Mouse (Mus musculus): ENCODE results near the gene Ints7.

Ints7 gene

GRCm38 (mm10) chr1:191585704-191586103, 10.3 kb downstream of the Ints7 start:
- DNase-seq = no peak

DNA sequence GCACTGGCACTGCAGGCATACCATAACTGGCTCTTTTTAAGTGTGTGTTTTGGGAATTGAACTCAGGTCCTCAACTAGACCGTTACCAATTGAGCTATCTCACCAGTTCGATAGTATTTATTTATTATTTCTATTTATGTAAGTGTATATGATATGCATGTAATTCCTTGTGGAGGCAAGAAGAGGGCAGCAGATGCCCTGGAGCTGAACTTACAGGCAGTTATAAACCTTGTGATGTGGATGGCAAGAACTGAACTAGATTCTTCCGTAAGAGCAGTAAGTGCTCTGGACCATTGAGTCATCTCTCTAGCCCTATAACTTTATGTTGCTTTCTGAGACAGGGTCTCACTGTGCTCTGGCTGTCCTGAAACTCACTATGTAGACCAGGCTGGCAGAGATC, 11.6 kb downstream of the Ints7 start:
- DNase-seq = no peak

GRCm38 (mm10) chr1:191588749-191589148, 13.3 kb downstream of the Ints7 start:
- no peak for DNase-seq

DNA sequence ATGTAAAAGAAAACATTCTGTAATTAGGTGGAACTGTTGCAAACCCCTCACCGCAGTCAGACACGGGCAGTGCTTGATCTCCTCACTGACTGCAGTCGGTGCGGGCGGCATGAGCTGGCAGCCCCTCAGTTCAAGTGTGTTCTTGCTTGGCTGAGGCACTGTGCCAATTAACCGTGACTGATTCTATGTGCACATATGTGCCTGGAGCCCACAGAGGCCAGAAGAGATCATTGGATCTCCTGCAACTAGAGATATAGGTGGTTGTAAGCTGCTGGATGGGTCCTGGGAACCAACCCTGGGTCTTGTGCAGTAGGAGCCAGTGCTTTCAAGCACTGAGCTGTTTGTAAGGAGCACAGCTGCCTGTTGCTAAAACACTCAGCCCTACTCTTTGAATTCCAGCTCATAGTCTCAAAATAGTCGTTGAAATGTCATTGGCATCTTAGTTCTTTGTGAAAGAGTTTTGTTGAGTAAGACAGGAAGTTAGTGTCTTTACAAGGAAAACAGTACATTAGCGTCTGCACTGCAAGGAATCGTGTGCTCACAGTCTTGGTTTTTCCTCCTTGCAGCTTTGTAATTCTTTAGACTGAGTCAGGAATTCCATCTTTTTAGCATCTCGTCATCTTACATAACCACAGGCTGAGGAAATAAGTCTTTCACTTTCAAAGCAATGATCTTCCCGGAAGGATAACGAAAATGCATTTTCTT, 16.7 kb downstream of the Ints7 start:
- peak; percentile 33 for DNase-seq

DNA sequence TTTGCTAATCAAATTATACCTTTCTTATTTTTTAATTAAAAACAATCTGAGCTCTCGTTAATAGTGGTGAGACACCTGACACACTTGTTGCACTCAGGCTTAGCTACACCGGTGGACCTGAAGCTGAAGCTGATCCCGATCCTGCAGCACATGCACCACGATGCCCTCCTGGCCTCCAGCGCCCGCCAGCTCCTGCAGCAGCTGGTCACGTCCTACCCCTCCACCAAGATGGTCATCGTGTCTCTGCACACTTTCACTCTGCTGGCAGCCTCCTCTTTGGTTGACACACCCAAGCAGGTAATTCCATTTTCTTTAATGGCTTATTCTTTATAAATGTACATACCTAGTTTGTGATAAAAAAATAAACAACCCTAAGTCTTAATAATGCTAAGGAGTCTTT, 20.6 kb downstream of the Ints7 start:
- DNase-seq = no peak

DNA sequence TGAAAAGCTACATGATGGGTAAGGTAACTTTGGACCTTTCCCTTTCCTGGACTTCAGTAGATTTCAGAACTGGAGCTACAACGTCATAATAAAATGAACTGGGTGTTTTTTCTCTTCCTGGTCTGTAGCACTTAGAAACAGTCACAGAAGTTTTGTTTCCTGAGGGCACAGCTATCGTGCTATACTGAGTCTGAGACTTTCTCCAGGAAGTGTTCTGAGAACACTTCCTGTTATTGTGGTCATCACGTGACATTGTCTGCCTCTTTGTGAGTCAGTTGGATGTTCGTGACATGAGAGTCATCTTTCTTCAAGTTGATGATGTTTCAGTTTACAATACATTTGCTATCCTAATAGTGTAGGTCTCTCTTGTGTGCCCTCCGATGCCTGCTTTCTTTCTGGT, 23.8 kb downstream of the Ints7 start:
- peak; percentile 21 for DNase-seq

- DNase-seq = no peak
Observed at GRCm38 (mm10) chr1:191604690-191605089, 29.3 kb downstream of the Ints7 start.

- DNase-seq = no peak
Observed at GRCm38 (mm10) chr1:191609051-191609450, 33.6 kb downstream of the Ints7 start.

- DNase-seq = no peak
Observed at GRCm38 (mm10) chr1:191609578-191609977, 34.1 kb downstream of the Ints7 start.

DNA sequence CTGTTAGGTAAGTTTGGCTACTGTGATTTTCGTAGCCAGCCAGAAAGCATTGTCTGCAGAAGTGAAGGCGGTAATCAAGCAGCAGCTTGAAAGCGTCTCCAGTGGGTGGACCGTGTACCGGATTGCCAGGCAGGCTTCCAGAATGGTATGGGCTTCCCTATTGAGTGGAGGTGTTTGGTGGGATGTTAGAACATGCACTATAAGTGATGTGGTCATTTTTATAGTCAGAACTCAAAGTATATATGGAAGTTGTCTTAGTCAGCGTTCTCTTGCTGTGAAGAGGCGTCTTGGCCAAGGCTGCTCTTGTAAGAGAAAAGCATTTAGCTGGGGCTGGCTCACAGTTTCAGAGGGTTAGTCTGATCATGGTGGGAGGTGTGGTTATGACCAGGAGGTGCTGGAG, 34.9 kb downstream of the Ints7 start:
- DNase-seq = no peak

DNA sequence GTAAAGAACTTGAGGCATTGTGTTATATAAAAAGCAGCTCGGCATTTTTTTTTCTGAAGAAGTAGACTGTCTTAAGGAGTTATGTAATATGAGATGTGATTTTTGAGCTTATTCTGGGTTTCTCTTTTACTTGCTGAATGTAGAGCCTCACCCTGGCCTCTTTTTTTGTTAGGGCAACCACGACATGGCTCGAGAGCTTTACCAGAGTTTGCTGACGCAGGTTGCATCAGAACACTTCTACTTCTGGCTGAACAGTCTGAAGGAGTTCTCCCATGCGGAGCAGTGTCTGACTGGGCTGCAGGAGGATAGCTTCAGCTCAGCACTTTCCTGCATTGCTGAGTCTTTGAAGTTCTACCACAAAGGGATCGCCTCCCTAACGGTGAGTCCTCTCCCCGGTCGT, 36.2 kb downstream of the Ints7 start:
- DNase-seq = no peak

- DNase-seq = no peak
Observed at GRCm38 (mm10) chr1:191612877-191613276, 37.4 kb downstream of the Ints7 start.

GRCm38 (mm10) chr1:191616245-191616644, 40.8 kb downstream of the Ints7 start:
- DNase-seq = no peak

DNA sequence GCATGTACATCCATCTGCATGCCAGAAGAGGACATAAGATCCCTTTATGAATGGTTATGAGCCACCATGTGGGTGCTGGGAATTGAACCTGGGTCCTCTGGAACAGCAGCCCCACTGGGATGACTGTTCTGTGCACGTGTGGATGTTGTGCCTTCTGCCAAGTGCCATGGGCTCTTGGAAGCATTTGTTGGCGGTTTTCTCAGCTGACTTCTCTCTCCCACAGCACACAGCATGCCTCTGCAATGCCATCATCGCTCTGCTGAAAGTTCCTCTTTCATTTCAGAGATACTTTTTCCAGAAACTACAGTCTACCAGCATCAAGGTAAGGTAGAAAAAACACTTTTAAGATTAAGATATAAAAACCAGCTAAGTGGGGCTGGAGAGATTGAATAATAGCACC, 42.2 kb downstream of the Ints7 start:
- no peak for DNase-seq

DNA sequence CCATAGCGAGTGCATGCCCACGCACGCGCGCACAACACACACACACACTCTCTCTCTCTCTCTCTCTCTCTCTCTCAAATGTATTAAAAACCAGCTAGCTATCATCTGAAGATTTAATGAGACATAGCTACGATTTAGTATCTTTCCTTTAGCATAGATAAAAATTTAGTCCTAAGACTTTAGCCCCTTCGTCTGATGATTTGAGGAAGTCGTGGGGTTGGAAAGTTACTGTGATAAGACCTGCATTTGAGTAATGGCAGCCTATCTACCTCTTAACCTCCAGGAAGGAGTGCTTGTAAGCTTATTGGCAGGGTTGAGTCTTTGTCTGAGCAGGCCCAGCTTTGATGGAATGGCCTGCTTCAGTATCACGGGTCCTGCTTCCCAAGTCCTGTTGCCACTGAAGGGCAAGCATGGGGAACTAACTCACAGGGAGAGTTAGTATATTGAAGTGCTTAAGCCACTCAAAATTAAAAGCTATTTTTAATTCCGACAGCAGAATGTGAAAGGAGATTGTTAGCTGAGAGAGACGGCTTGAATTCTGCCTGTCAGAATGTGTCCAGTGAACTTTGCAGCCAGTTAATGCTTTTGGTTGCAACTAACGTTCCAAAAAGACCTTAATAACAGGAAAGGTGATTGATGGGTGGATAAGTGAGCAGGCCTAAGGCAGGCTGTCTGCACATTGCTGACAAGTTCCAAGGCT, 42.8 kb downstream of the Ints7 start:
- no peak for DNase-seq

- no peak for DNase-seq
Observed at GRCm38 (mm10) chr1:191621096-191621495, 45.7 kb downstream of the Ints7 start.

DNA sequence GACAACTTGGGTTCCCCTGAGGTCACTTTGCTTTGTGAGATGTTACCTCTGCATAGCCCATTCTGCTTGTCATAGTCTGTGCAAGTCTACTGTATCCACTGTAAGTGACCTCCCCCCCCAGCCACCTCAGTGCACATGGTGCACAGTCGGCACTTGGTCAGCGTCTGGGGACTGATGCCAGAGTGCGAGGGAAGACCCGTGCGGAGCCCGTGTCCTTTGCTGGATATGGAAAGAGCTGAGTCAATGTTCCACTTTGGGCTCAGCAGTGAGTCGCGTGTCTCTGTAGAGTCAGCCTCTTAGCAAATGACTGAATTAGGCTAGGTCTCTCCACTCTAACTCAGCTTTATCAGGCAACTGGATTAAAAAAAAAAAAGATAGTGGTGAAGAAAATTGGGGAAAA, 47.4 kb downstream of the Ints7 start:
- DNase-seq = no peak

GRCm38 (mm10) chr1:191624492-191624891, 49.1 kb downstream of the Ints7 start:
- no peak for DNase-seq

DNA sequence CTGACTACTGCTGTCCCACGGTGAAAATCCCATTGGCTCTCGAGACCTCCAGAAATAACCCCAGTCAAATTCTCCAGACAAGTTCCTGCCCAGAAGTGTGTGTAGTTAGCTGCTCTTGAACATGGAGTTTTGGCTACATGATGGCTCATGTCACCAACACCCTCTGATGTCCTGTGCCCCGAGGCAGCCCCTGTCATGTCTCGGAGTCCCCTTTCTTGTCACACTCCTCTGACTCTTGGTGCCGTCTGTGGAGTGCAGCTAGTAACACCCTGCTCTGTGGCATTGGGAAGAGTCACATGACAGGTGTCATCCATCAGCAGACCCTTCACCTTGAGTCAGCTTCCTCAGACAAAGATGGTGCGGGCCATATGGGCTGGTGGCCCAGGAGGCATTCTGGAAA, 49.6 kb downstream of the Ints7 start:
- peak; percentile 32 for DNase-seq

DNA sequence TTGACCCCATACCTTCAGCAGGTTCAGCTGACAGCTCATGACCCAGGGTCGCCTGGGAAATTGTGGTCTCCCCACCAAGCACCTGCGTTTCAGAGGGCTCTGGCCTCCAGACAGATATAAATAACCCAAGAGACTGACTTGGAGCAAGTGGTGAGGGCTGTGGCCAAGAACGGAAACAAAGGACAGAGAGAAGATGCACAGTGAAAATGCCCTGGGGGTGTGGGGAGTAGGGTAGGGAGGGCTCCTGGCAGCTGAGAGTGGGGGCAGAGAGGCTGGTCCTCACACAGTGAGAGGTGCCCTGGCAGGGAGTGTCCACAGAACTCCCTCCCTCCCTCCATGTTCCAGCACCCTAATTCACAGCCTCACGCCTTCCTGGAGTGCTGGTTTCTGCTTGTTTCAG, 50.2 kb downstream of the Ints7 start:
- no peak for DNase-seq

GRCm38 (mm10) chr1:191628457-191629169, 53.2 kb downstream of the Ints7 start:
- no peak for DNase-seq

DNA sequence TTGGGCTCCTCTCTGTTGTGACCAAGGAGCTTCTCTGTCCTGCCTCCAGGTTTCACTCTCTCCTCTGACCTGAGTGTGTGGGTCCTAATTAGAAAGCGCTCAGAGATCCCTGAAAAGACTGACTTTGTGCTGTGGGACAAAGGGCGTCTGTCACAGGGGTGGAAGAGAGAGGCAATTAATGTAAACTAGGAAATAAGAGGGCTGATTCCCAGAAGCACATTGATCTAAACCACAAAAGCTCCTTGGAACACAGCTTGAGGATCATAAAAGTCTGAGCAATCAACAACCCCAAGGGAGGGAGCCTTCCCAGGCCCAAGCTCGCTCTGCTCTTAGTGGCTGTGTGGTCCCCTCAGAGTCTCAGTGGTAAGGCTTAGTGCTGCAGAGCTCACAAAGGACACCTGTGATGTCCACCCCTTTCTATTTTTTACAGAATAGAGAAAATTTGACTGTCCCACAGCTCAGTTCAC, 53.8 kb downstream of the Ints7 start:
- no peak for DNase-seq

- no peak for DNase-seq
Observed at GRCm38 (mm10) chr1:191632511-191633095, 57.2 kb downstream of the Ints7 start.

DNA sequence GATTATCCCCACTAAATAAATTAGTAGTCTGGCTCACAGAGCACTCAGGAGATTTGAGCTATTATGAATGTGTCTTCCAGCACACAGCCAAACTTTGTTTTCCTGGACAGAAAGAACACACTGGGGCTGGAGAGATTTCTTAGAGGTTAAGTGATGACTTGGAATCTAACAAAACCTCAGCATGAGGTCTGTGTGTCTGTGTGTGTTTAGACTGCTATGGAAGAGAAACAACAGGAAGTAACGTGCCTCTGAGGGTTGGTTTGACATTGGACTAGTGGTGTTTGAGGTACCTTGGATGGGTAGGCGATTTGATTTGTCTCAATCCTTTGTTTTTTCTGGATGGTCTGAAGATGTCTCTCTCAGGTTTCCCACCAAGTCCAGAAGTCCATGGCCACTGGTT, 58.7 kb downstream of the Ints7 start:
- DNase-seq = no peak

Data from lung, postnatal 10 days (tissue).